Mouse (Mus musculus): ENCODE results near the gene Eapp. TPM values are rescaled to one million over a fixed set of nuclear protein-coding genes. Genes with fewer than 3 reads are reported as not detected.
"Not testable (repeated sequence)": the region's sequence is repeated elsewhere in the genome, so short reads cannot be mapped to it uniquely, and the experiment has no call there.

Gene Eapp
- polyA plus RNA-seq (2021): 52.7 TPM

GRCm38 (mm10) chr12:54695511-54696241 lies at the start of gene Eapp:
Gene Eapp, minus strand, starts transcription at chr12:54695897.
- DNase-seq (ENCODE audit: low read depth, low spot score): peak; percentile 81
- ATAC-seq: peak; percentile 58
- CTCF ChIA-PET: no interaction called here
- POLR2A ChIA-PET: interaction anchor here (0.6 to 0.9 kb wide), 3 partner anchors 8 to 54 kb away, joined by 3 read pairs; no protein-coding TSS in a partner anchor
- TF ChIP-seq CTCF (IDR thresholded peaks at IDR 0.05): peak; percentile 46
- in situ Hi-C loops (cut with MboI; ENCODE audit: low pct_unique_long_range_greater_than_20kb): no loop called here
- H3K27me3 ChIP-seq: no peaks in the 10 kb centered on the region

GRCm38 (mm10) chr12:54738661-54739243 lies 43.1 kb upstream of the Eapp start:
- H3K27me3 ChIP-seq; DNase-seq (ENCODE audit: low read depth, low spot score); in situ Hi-C loops (cut with MboI; ENCODE audit: low pct_unique_long_range_greater_than_20kb); CTCF ChIA-PET; POLR2A ChIA-PET: not testable (repeated sequence)
- ATAC-seq: peak; percentile 6

- peak; percentile 41 for ATAC-seq
- POLR2A ChIA-PET; DNase-seq (ENCODE audit: low read depth, low spot score); H3K27me3 ChIP-seq; in situ Hi-C loops (cut with MboI; ENCODE audit: low pct_unique_long_range_greater_than_20kb); CTCF ChIA-PET: not testable (repeated sequence)
Measured at GRCm38 (mm10) chr12:54737891-54738660, 42.4 kb upstream of the Eapp start.

- in situ Hi-C loops (cut with MboI; ENCODE audit: low pct_unique_long_range_greater_than_20kb); DNase-seq (ENCODE audit: low read depth, low spot score); H3K27me3 ChIP-seq; POLR2A ChIA-PET; CTCF ChIA-PET: not testable (repeated sequence)
- ATAC-seq: peak; percentile 27
Measured at GRCm38 (mm10) chr12:54734307-54735131, 38.8 kb upstream of the Eapp start.

GRCm38 (mm10) chr12:54729140-54730059 lies 33.7 kb upstream of the Eapp start:
- in situ Hi-C loops (cut with MboI; ENCODE audit: low pct_unique_long_range_greater_than_20kb); DNase-seq (ENCODE audit: low read depth, low spot score); H3K27me3 ChIP-seq; CTCF ChIA-PET; POLR2A ChIA-PET: not testable (repeated sequence)
- ATAC-seq: peak; percentile 19

GRCm38 (mm10) chr12:54718871-54719786 lies 23.4 kb upstream of the Eapp start:
- CTCF ChIA-PET; DNase-seq (ENCODE audit: low read depth, low spot score); POLR2A ChIA-PET; H3K27me3 ChIP-seq; in situ Hi-C loops (cut with MboI; ENCODE audit: low pct_unique_long_range_greater_than_20kb): not testable (repeated sequence)
- ATAC-seq: peak; percentile 40

- in situ Hi-C loops (cut with MboI; ENCODE audit: low pct_unique_long_range_greater_than_20kb); DNase-seq (ENCODE audit: low read depth, low spot score); ATAC-seq; POLR2A ChIA-PET; H3K27me3 ChIP-seq; CTCF ChIA-PET: not testable (repeated sequence)
Measured at GRCm38 (mm10) chr12:54717516-54717915, 21.8 kb upstream of the Eapp start.

- peak; percentile 19 for ATAC-seq
- DNase-seq (ENCODE audit: low read depth, low spot score); POLR2A ChIA-PET; H3K27me3 ChIP-seq; in situ Hi-C loops (cut with MboI; ENCODE audit: low pct_unique_long_range_greater_than_20kb); CTCF ChIA-PET: not testable (repeated sequence)
Measured at GRCm38 (mm10) chr12:54713822-54714626, 18.3 kb upstream of the Eapp start.

- CTCF ChIA-PET; DNase-seq (ENCODE audit: low read depth, low spot score); H3K27me3 ChIP-seq; in situ Hi-C loops (cut with MboI; ENCODE audit: low pct_unique_long_range_greater_than_20kb); POLR2A ChIA-PET: not testable (repeated sequence)
- ATAC-seq: peak; percentile 68
Measured at GRCm38 (mm10) chr12:54710494-54710879, 14.8 kb upstream of the Eapp start.

GRCm38 (mm10) chr12:54709691-54710493 lies 14.2 kb upstream of the Eapp start:
- peak; percentile 10 for ATAC-seq
- POLR2A ChIA-PET; in situ Hi-C loops (cut with MboI; ENCODE audit: low pct_unique_long_range_greater_than_20kb): not testable (repeated sequence)

More at GRCm38 (mm10) chr12:54709691-54710493, 14.2 kb upstream of the Eapp start:
- CTCF ChIA-PET; H3K27me3 ChIP-seq; DNase-seq (ENCODE audit: low read depth, low spot score): not testable (repeated sequence)

Measured in Patski (cell line).